Mouse (Mus musculus) heart, embryonic 12.5 days (tissue): ENCODE data around the gene Cuedc1. TPM values are rescaled to one million over a fixed set of nuclear protein-coding genes. Genes with fewer than 3 reads are reported as not detected.

Experiments
- ATAC-seq: fragments of 200-750 bp; cut with Nextera tagmentation; 2 replicates; pipeline ENCODE4 v1.8.0; 2017; ENCODE audit warnings: moderate TSS enrichment, moderate library complexity; ENCODE audit not compliant: insufficient number of reproducible peaks, low FRiP score
- H3K27ac ChIP-seq: fragments of 300-500 bp; sonication (generic); 2 replicates; pipeline ENCODE4 v1.5.1; 2016; ENCODE audit warnings: mild to moderate bottlenecking, moderate library complexity; ENCODE audit not compliant: poor library complexity, severe bottlenecking
- H3K27me3 ChIP-seq: fragments of 300-500 bp; sonication (generic); replicated peaks from 2 replicates; pipeline ENCODE4 v1.6.1; 2016; ENCODE audit warnings: mild to moderate bottlenecking, moderate library complexity
- H3K36me3 ChIP-seq: fragments of 300-500 bp; sonication (generic); 2 replicates; pipeline ENCODE4 v1.6.1; 2016; ENCODE audit warnings: mild to moderate bottlenecking, moderate library complexity
- H3K4me1 ChIP-seq: fragments of 300-500 bp; sonication (generic); replicated peaks from 2 replicates; pipeline ENCODE4 v1.6.1; 2016; ENCODE audit warnings: mild to moderate bottlenecking
- H3K4me2 ChIP-seq: fragments of 300-500 bp; sonication (generic); 2 replicates; pipeline ENCODE4 v1.6.1; 2016; ENCODE audit warnings: mild to moderate bottlenecking, moderate library complexity
- H3K4me3 ChIP-seq: fragments of 300-500 bp; sonication (generic); 2 replicates; pipeline ENCODE4 v1.5.1; 2016; ENCODE audit warnings: mild to moderate bottlenecking
- H3K9ac ChIP-seq: fragments of 300-500 bp; sonication (generic); 2 replicates; pipeline ENCODE4 v1.6.1; 2016; ENCODE audit warnings: mild to moderate bottlenecking, moderate library complexity
- H3K9me3 ChIP-seq: fragments of 300-500 bp; sonication (generic); replicated peaks from 2 replicates; pipeline ENCODE4 v1.6.1; 2016; ENCODE audit warnings: mild to moderate bottlenecking, moderate library complexity
- WGBS: fragments of 180-500 bp; shearing (Covaris S2); methylation state at CpG from one replicate; pipeline ENCODE4 v1.1.7; 2016; 5-methylcytosine and 5-hydroxymethylcytosine counted together
- polyA plus RNA-seq: library from polyadenylated mRNA; unstranded; fragments of >200 nt; fragmentation: Nextera tagmentation; extraction: Ambion mirVana; gene quantifications from 2 replicates; pipeline ENCODE4 v1.2.1, GENCODE M21; 2016

Cuedc1 gene
- polyA plus RNA-seq, 1 experiment from 2014 or later: 22.9 TPM

DNA sequence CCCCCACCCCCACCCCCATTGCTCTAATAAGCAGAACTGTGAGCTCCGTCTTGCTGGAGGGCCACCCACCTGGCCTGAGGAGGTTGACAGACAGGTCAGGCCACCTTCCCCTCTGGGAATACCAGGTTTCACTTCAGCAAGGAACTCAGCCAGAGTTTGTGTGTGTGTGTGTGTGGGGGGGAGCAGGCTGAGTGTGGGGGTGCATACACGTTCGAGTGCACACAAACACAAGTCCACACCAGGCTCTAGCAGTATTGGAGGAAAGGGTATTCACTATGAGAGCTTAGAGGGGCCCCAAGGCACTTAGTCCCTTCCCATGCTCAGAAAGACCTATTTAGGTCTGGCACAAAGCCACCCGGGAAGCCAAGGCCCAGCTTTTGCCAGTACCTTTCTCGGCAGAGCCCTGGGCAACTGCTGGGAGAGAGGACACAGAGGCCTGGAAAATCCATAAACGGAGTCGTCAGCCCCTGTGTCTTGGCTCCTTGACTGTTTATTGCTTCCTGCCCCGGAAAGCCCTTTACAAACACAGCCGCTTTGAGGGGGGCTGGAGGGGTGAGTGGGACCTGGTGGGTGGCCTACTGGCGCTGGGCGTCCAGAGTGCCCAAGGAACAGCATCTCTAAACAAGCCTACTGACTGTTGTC lies 50.9 kb downstream of the Cuedc1 start:
- H3K4me3 ChIP-seq: no peak overlapping the region
- peak overlapping the region; percentile 47; the same call in 1 of the 2 replicates for H3K9ac ChIP-seq
- no peaks in the 10 kb centered on the region for H3K27me3 ChIP-seq
- 29% methylated on average over 11 of the region's 11 CpGs for WGBS
- H3K36me3 ChIP-seq: no peaks in the 10 kb centered on the region
- peaks cover 76% of the 10 kb centered on the region for H3K4me1 ChIP-seq
- no peak for ATAC-seq
- peak overlapping the region; percentile 25 for H3K4me2 ChIP-seq
- H3K9me3 ChIP-seq: no peaks in the 10 kb centered on the region
- H3K27ac ChIP-seq: peak overlapping the region; percentile 85

DNA sequence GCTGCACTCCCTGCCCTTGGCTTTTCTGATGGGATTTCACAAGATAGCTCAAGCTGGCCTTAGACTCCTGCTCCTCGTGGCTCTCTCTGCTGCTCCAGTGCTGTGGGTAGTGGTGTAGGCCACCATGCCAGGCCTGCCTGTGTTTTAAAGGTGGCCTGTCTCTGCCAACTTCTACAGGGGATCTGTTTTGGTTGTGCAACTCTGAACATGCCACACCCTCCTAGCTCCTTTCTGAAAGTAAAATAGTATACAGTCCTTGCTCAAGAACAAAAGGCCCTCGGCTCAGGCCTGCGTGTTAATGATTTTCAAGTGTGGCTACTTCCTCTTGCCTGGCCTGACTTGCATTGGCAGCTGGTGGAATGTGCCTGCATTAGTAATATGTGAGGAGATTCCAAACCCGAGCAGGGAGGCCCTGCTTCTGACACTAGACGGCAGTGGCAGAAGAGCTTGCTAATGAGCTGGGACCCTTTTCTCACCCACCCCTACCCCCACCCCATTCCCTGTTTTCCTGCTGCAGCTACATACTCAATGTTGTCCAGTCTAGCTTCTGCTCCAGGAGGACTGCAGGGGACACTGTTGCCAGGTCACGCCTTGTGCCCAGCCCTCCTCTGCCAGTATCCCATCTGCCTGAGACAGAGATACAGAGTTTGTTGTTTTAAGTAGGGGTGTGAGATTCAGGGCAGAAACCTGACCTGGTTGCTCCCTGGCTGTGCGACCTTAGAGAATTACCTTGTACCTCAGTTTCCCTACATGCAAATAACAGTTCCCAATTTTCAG lies 53.7 kb downstream of the Cuedc1 start:
- Histone ChIP-seq H3K9me3 (no peaks in the 10 kb centered on the region), H3K36me3 (no peaks in the 10 kb centered on the region), H3K27me3 (no peaks in the 10 kb centered on the region), H3K9ac (peak overlapping the region; percentile 38; the same call in 1 of the 2 replicates), H3K4me2 (no peak overlapping the region), H3K4me1 (peaks cover 83% of the 10 kb centered on the region), H3K4me3 (no peak overlapping the region), H3K27ac (peak overlapping the region; percentile 60)
- WGBS: 45% methylated on average over 7 of the region's 7 CpGs
- ATAC-seq: no peak

DNA sequence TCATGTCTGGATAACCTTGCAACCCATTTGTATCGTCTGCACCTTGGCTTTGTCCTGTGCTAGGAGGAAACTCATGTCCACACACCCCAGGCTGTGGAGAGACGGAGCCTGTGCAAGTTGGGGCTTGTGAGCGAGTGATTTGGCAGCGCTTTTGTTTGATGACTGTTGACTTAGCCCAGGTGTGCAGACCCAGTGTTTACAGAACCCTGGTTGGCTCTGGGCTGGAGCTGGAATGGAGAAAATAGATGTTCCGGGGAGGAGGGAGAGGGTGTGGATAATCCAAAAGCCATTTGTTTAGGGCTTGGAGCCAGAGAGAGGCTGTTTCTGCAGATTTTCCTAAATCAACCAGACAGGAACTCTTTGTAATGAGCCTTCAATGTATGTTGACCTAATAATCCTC lies 56.0 kb downstream of the Cuedc1 start:
- peak overlapping the region; percentile 80; the same call in 1 of the 2 replicates for H3K27ac ChIP-seq
- WGBS: 75% methylated on average over 5 of the region's 5 CpGs
- H3K4me1 ChIP-seq: peaks cover 79% of the 10 kb centered on the region
- no peak overlapping the region for H3K9ac ChIP-seq
- H3K9me3 ChIP-seq: no peaks in the 10 kb centered on the region
- ATAC-seq: no peak
- no peaks in the 10 kb centered on the region for H3K27me3 ChIP-seq
- no peak overlapping the region for H3K4me3 ChIP-seq
- H3K4me2 ChIP-seq: no peak overlapping the region
- no peaks in the 10 kb centered on the region for H3K36me3 ChIP-seq

DNA sequence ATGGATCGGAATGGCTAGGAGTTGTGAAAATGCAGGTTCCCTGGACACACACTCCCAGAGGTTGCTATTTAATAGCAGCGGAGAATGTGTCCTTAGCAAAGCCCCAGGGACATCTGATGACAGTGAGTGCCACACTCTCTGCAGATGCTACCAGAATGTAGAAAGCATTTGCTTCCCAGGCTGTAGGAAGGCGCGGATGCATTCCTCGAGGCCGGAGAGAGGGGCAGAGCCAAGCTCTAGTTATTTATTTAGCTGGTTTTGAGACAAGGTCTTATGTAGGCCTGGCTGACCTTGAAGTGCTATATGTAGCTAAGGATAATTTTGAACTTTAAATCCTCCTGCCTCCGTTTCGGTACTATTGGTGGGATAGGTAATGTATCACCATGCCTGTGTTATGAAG lies 56.6 kb downstream of the Cuedc1 start:
- WGBS: 57% methylated on average over 8 of the region's 8 CpGs
- Histone ChIP-seq H3K9ac (no peak overlapping the region), H3K4me1 (peaks cover 79% of the 10 kb centered on the region), H3K27me3 (no peaks in the 10 kb centered on the region), H3K4me2 (no peak overlapping the region), H3K27ac (peak overlapping the region; percentile 80), H3K36me3 (no peaks in the 10 kb centered on the region), H3K9me3 (no peaks in the 10 kb centered on the region), H3K4me3 (no peak overlapping the region)
- no peak for ATAC-seq

DNA sequence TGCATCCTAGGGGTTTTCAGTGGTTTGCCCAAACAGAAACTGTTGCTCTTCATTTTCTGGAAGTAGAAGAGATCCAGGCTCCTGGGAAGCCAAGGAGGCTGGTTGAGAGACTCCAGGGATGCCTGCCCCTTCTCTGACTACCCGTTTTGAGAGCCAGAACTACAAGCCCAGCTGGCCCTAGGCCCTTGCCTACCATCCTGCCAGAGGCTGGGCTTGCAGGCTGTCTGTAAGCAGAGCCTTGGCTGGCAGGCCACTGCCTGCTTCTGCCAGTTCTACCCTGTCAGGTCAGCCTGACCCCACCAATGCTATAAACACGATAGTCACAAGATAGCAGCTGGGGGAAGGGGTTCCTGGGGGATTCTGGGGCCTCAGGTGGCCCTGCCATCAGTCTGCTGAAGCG lies 57.6 kb downstream of the Cuedc1 start:
- H3K27me3 ChIP-seq: no peaks in the 10 kb centered on the region
- 65% methylated on average over 3 of the region's 3 CpGs for WGBS
- no peak overlapping the region for H3K4me2 ChIP-seq
- peak overlapping the region; percentile 80 for H3K27ac ChIP-seq
- H3K9me3 ChIP-seq: no peaks in the 10 kb centered on the region
- H3K36me3 ChIP-seq: no peaks in the 10 kb centered on the region
- no peak overlapping the region for H3K4me3 ChIP-seq
- ATAC-seq: no peak
- peak overlapping the region; percentile 45; the same call in 1 of the 2 replicates for H3K9ac ChIP-seq
- peaks cover 88% of the 10 kb centered on the region for H3K4me1 ChIP-seq

DNA sequence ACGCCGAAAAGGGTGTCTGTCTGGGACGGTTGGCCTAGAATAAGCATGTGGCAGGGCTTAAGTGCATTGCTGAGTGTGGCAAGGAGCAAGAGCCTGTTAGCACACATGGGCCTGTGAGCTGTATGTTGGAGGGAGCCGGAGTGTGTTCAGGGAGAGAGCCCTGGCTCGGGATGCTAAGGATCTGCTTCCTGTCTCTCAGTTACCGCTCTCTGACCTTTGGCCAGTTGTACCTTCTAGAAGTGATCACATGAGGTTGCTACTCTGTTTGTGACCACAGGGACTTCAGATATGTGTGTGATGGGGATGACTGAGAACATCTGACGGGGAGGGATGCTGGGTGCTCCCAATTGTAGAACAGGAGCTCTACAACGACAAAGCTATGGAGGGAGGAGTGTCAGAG lies 58.1 kb downstream of the Cuedc1 start:
- Histone ChIP-seq H3K4me3 (no peak overlapping the region), H3K36me3 (no peaks in the 10 kb centered on the region), H3K9ac (peak overlapping the region; percentile 45), H3K4me1 (peaks cover 89% of the 10 kb centered on the region), H3K4me2 (no peak overlapping the region), H3K27me3 (no peaks in the 10 kb centered on the region), H3K27ac (peak overlapping the region; percentile 80), H3K9me3 (no peaks in the 10 kb centered on the region)
- WGBS: 50% methylated on average over 8 of the region's 8 CpGs
- no peak for ATAC-seq

DNA sequence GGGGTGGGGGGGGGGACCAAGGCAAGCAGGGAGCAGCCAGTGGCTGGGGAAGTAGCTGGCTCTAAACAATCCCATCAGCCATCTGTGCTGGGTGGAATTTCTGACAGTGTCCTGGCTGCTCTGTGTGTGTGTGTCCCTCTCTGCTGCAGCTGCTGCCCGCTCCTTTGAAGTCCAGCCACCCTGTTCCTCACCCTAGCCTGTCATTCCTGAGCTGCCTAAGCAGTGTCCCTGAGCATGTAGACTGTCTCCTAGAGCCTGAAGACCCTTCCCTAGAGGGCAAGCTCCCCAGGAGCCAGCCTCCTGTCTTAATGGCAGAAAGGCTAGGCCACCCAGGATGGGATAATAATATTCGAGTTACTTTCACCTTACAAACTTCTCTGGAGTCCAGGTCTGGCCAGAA lies 58.5 kb downstream of the Cuedc1 start:
- H3K36me3 ChIP-seq: no peaks in the 10 kb centered on the region
- peak overlapping the region; percentile 80 for H3K27ac ChIP-seq
- WGBS: 49% methylated on average over 2 of the region's 2 CpGs
- no peaks in the 10 kb centered on the region for H3K27me3 ChIP-seq
- no peak overlapping the region for H3K4me3 ChIP-seq
- H3K9ac ChIP-seq: peak overlapping the region; percentile 45
- H3K4me1 ChIP-seq: peaks cover 88% of the 10 kb centered on the region
- no peak for ATAC-seq
- no peaks in the 10 kb centered on the region for H3K9me3 ChIP-seq
- H3K4me2 ChIP-seq: no peak overlapping the region

DNA sequence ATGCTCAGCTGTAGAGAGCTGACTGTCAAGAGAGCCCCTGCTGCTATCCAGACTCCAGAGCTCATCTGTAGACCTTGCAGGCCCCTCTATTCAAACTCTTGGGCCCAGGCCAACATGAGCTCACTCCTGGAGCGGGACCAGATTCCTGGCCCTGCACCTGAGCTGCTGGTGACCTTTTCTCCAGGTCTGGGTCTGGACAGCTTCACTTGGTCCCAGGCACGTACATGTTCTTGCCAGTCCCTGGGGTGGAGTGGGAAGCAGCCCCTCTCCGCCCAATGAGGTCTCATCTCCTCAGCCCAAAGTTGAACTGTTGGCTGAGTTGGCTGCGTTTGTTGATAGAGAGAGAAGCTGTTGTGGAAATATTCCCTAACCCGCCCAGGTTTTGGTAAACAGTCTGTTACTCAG lies 61.0 kb downstream of the Cuedc1 start:
- Histone ChIP-seq H3K4me3 (no peak overlapping the region), H3K27ac (peak overlapping the region; percentile 92), H3K4me1 (peaks cover 83% of the 10 kb centered on the region), H3K9me3 (no peaks in the 10 kb centered on the region), H3K36me3 (no peaks in the 10 kb centered on the region), H3K9ac (peak overlapping the region; percentile 50), H3K4me2 (0 out of 2 replicates have a peak overlapping the region, but pooled peaks have one; percentile 16), H3K27me3 (no peaks in the 10 kb centered on the region)
- WGBS: 34% methylated on average over 5 of the region's 5 CpGs
- ATAC-seq: peak; percentile 33

DNA sequence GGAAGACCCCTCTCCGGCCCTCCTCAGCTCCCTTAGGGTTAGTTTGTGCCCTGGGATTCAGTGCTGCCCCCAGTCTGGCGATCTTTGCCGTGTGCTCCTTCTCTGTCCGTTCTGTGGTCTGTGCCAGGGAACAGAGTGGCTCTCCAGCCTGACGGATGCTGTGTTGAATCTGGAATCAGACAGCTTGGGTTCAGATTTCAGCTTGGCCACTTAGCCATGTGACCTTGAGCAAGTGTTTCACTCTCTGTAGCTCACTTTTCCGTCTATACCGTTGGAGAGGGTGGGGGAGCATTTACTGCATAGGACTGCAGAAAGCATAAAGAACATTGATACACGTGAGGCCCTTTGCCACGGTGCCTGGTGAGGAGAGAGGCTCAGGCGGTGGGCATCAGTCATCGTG lies 61.5 kb downstream of the Cuedc1 start:
- Histone ChIP-seq H3K4me3 (no peak overlapping the region), H3K4me2 (0 out of 2 replicates have a peak overlapping the region, but pooled peaks have one; percentile 16), H3K9ac (peak overlapping the region; percentile 50)

DNA sequence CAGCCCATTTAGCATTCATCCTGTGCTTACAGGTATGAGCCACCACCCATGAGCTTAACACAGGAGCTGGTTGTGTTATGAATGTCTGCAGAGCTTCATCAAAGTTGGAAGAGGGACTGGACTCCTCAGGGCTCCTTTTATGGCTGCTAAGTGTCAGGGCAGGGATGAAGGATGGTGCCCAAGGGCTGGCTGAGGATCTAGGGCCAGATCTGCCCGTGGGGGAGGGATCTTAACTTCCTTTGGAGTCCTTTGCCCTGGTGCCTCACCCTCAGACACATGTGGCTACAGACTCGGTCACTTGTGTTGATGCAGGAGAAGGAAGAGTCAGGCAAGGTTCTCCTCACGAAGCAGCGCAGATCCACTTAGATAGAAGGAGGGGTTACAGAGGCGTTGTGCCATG lies 62.5 kb downstream of the Cuedc1 start:
- no peak for ATAC-seq
- Histone ChIP-seq H3K4me1 (peaks cover 81% of the 10 kb centered on the region), H3K36me3 (no peaks in the 10 kb centered on the region), H3K9me3 (no peaks in the 10 kb centered on the region), H3K27me3 (no peaks in the 10 kb centered on the region), H3K27ac (peak overlapping the region; percentile 92), H3K9ac (peak overlapping the region; percentile 19; the same call in 1 of the 2 replicates), H3K4me2 (peak overlapping the region; percentile 72; the same call in 1 of the 2 replicates), H3K4me3 (no peak overlapping the region)
- WGBS: 61% methylated on average over 5 of the region's 5 CpGs

More for the DNA sequence above, 61.5 kb downstream of the Cuedc1 start:
- no peaks in the 10 kb centered on the region for H3K27me3 ChIP-seq
- WGBS: 56% methylated on average over 11 of the region's 11 CpGs
- ATAC-seq: no peak
- peaks cover 81% of the 10 kb centered on the region for H3K4me1 ChIP-seq
- H3K36me3 ChIP-seq: no peaks in the 10 kb centered on the region
- H3K27ac ChIP-seq: peak overlapping the region; percentile 92
- H3K9me3 ChIP-seq: no peaks in the 10 kb centered on the region

DNA sequence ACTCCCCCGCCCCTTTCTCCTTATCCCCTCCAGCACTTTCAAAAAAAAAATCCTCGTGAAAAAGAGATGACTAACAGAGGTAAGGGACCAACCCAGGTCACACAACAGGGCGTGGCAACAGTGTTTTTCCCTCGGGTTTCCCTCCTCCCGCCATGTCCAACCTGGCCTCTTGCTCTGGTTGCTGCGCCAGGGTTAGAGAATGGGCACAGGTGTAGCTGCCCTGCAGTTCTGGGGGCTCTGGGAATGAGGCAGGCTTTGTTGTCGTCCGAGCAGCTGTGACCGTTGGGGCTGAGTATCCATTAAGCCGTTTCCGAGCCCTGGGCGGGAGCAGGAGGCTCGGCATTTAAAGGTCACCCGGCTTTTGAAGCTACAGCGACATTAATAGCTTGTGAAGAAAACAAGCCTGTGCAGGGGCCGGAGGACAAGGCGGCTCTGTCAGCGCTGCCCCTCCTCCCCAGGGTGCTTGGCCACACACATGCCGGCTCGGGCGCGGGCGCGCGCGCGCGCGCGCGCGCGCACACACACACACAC lies 63.3 kb downstream of the Cuedc1 start:
- Histone ChIP-seq H3K9ac (peak overlapping the region; percentile 67), H3K4me3 (peak overlapping the region; percentile 42), H3K27me3 (no peaks in the 10 kb centered on the region), H3K4me2 (peak overlapping the region; percentile 72), H3K9me3 (no peaks in the 10 kb centered on the region), H3K4me1 (peaks cover 81% of the 10 kb centered on the region), H3K27ac (peak overlapping the region; percentile 92), H3K36me3 (no peaks in the 10 kb centered on the region)
- WGBS: 1% methylated on average over 20 of the region's 33 CpGs
- ATAC-seq: peak; percentile 70
